Mouse (Mus musculus): ENCODE results near the gene Gca.

Gene Gca

DNA sequence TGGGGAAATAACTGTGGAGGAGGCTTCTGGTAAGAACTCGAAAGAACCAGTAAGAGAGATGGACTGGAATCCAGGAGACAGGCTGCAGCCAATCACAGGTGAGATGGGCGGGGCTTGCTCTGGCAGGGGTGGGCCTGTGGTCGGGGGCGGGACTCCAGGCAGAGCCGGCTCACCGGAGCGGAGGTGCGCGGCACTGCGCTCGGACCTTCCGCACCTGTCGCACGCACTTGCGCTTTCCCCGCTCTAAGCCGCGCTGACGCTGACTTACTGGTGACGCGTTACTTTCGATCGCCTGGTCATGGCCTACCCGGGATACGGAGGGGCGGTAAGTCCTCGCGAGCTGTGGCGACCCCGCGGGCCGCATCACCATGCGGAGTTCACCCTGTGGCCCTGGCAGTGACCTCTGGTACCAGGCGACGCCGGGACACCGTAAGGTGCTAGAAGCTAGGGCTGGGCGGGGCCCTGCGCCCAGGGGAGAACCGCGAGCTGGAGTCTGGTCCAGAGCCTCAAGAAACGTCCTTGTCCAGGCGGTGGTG is at the start of gene Gca:
Gene Gca, plus strand, starts transcription at position 151 of the 536 bp plus-strand sequence.
- DNase-seq (ENCODE audit: low spot score in 2 of 2) = peak; percentile 55 to 58

DNA sequence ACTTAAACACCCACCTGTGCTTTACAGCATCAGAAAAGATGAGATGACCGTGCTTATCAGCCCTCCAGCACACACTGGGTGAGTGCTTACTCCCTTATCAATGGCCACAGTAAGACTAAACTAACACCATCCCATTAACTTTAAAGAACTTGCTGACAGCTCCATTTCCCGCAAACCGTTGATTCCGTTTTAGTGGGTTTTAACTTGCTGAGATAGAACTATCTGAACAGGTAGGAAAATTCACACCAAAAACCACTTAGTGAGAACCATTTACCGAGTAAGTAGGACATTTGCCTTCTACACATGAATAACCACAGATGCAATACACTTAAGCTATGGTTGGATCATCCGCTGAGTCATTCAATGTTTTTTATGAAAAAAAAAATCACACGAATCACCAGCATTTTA is 45.1 kb upstream of the Gca start:
- peak in 1 of 2 experiments; percentile 10 for DNase-seq (ENCODE audit: low spot score in 2 of 2)

DNA sequence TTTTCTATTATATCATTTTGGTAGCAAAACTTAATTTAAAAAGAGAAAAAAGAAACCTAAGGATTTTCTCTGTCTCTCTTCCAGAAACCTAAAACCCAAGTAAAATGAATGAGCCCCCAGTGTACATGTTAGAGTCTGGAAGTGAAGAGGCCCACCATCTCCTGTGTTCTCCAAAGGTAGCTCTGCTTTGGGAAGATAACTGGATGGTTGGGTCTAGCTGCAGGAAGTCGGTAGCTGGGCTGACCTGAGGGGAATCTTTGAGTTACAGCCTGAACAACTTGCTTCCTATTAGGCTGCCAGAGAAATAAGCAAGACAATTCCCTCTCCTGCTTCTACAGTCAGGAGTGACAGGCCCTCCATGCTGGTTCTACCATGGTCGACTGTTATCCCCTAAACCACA is 44.4 kb upstream of the Gca start:
- no peak for DNase-seq (ENCODE audit: low spot score in 2 of 2)

DNA sequence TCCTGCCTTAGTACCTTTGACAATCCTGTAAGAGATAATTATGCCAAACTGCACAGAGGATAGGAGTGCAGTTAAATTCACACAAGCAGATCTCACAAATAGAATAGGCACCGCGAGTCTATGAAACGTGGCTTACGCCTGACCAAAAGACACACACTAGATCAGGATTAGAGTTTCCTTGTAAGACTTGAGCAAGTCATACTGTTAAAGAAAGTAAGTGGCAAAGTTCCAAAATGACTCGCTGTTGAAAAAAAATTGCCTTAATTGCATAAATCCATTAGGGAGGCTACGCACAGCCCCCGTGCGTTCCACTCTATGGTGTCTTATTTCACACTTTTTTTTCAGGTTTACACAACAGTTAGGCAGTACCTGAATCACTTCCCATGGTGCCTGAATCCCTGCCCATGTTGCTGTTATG is 41.1 kb upstream of the Gca start:
- no peak for DNase-seq (ENCODE audit: low spot score in 2 of 2)

DNA sequence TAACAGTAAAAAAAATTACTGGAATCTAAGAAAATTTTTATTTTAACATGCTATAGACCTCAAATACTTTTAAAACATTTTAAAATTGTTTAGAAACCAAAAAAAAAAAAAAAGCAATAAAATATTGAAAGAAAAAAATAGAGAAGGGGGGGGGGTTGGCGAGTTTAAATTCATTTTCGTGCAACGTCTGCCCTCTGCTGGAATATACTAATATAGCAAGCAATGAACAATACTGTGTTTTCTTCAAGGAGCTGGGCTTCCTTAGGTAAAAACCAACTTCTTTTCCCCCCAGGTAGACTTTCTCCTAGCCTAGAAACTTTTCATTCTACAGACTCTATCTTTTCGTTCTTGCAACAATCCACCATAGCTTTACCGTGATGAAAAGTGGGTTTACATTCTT is 36.4 kb upstream of the Gca start:
- DNase-seq (ENCODE audit: low spot score in 2 of 2) = no peak

DNA sequence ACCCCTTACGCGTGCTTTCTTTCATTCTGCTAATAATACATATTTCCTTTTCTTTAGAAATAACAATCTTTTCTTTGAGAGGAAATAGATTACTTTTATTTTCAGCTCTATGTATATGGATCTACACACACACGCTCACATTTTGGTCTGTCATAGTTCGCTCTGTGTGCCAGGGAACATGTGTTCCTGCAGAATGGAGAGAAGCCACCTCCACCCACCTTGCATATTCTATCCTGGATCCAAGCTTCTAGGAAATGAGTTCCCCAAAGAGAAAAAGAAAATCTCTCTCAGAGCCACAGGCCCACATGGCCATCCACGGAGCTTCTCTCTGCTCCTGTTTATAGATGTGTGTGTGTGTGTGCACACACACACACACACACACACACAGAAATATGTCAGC is 35.7 kb upstream of the Gca start:
- DNase-seq (ENCODE audit: low spot score in 2 of 2) = no peak

DNA sequence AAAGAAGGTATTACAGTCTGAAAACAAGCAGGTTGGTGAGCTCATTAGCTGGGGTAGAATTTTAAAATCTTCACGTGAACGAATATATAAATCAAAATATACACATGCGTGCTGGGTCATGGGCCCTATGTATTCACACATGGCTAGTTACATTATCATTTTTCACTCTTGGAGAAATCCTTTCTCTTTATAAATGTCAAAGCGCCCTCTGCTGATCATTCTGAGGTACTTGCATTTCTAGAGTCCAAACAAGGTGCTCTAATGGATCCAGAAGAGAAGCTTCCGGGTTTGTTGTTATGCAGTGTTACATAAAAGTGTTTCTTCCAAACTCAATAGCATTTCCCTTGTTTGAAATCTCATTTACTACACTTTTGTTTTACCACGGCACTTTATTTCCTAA is 33.6 kb upstream of the Gca start:
- DNase-seq (ENCODE audit: low spot score in 2 of 2) = no peak

DNA sequence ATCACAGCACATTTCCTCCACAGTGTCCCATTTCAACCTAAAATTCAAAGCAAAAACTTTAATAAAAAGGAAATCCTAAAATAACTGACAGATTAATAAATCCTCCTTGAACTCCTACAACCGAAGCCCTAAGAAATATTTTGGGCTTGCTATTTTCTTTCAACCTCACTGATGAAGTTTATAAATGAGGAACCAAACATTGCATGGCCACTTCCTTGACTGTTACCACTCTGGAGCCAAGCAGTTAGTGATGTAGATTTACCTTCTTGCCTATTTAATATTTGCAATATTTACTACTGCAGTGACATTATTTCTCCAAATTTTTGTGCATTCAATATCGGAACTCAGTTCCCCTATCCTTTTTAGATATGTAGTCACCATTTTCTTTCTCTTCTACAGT is 24.2 kb upstream of the Gca start:
- DNase-seq (ENCODE audit: low spot score in 2 of 2) = no peak

DNA sequence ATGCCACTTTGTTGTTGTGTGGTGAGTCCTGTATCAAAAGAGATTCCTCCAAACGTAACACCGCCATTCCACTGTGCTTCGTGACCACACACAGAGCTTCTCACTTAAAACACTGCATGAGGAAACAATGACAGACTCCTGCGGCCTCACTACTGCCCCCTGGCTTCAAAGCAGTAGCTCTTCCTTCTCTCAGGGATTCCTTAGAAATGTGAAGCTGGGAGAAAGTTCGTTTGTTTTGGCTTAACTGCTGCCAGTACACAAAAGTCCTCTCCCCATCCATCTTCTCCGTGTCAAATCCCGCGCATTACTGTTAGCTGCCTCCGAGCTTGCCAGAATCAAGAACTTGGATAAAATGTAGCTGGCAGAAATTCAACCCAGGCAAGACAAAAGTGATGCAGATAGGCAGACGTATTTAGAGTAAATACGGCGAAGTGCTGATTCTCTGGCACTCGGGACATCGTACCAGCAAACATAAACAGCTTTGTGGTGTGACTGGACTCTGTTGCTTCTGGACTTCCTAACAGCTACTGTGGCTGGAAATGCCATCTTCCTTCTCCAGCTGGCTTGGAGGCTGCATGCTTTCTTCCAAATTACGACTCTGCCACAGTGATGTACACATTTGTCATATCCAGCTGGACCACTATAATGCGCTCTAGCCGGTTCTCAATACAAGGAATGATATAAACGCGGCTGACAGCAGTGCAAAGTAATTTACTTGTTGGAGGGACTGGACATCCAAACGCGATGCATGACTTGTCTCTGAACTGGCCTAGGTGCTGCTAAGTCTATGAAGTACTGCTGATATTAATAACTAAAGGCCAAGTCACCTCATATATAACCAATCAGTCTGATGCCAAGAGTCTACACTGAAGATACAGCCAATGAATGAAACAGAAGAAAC is 20.4 kb upstream of the Gca start:
- peak; percentile 22 to 44 for DNase-seq (ENCODE audit: low spot score in 2 of 2)

DNA sequence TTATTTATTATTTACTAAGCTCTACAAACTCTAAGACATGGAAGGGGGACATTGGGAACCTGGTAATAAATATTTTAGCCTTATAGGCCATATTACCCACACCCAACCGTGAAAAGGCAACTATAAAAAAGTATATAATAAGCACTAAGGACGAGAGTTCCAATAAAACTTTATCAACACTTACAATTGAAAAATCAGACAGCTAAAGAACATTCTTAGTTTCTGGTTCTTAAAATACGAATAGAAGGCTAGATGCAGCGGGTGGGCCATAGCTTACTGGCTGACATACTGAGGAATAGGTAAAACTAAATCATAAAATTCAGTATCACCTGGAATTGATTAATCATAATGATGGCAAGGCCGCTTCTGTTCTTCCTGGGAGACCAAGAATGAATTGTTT is 19.2 kb upstream of the Gca start:
- no peak for DNase-seq (ENCODE audit: low spot score in 2 of 2)

DNA sequence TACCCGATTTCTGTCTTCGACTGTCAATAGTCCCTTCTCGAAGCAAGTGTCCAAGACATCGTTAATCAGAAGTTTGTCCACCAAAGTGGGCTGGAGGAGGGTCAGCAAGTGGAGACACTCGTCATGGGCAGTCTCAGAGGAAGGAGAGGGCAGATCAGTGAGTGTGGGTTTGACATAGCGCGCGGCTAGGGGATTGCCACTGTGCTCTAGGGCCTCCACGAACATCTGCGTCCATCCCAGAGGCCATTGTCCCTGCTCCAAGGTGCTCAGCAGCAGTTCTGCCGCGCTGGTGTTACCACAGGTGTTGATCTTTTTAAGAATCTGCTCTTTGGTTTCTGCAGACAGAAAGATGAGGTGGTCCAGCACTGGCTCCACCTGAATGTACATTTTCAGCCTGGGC is 18.6 kb upstream of the Gca start:
- DNase-seq (ENCODE audit: low spot score in 2 of 2) = no peak

DNA sequence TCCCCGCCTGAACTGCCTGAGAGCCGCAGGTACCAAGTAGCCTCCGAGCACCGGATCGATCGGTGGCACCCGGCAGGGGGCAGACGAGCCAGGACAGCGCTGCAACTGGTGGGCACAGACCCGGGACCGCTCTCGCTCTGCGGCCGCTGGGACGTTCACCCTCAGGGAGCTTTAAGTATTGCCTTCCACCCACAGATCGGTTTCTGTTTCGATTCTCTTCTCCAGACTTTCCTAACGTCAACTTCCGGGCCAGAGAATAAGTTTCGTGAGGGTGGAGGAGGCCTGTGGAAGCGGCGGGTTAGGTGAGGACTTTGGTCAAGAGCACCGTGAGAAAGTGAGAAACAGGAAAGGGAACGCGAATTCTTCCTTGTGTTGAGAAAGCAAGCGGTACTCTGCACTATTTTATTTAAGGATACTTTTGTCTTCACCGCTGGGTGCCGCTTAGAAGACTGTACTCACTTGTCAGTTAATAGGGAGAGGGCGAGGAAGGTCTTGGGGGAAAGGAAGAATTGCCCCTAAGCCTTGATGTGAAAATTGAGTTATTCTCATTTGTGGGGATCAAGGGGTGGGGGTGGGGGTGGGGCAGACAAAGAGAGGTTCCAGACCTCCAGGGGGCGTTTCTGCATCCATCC is 18.0 kb upstream of the Gca start, which contains the start of gene Ifih1:
Gene Ifih1, minus strand, starts transcription at position 242 of the 632 bp plus-strand sequence.
- DNase-seq (ENCODE audit: low spot score in 2 of 2) = peak; percentile 57 to 71

DNA sequence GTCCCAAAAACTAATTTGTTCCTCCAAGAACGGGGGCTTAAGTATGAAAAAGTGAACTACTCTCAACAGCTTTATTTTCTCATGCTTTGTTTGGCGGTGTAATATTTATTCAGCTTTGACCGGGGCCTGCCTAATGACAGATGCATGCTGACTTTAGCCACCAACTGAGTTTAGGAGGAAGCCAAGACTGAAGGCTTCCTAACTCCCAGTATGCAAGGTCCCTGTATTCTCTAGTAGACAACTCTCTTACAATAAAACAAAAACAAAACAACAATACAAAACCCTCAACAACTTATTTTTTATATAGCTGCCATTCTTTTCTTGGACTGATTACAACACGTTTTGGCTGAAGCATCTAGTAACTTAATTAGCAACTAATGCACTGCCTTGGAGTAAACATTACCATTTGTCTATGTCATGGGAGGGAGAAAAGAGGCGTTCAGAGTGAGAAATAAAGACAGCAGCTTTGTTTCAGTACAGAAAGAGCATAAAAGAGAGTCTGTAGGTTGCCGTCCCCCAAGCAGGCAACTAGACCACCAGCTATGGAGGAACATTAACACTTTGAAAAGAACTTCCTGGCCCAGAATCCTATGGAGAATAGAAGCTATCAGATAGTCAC is 17.3 kb upstream of the Gca start:
- no peak for DNase-seq (ENCODE audit: low spot score in 2 of 2)

DNA sequence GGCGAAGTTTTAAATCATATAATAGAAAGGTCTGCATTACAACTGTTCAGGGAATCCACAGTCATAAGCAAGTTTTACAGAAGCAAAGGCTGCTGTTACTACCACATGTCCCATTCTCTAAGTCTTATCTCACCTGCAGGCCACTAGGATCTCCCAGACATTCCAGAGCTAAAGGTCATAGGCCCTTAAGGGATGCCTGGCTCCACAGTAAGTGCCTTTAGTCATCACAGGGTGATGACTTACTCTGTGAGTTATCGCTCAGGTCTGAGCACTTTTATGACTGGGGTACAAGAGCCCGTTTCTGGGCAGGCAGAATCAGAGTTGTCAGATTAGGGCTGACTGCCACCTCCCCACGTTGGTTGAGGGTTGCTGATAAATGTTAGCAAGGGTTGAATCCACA is 12.2 kb upstream of the Gca start:
- DNase-seq (ENCODE audit: low spot score in 2 of 2) = no peak

DNA sequence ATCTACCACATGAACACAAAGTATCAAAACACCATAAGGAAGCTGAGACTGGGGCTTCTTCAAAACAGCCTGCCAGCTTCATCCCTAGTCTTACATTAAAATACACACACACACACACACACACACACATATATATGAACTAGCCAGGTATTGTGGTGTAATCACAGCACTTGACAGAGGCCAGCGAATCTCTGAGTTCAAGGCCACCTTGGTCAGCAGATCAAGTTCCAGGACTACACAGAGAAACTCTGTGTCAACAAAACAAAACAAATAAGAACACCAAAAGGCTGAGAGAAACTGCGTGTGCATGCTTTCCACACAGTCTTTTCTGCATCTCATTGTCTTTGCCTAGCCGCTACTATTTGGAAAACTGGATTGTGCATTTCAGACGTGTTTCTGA is 11.6 kb upstream of the Gca start:
- DNase-seq (ENCODE audit: low spot score in 2 of 2) = no peak

DNA sequence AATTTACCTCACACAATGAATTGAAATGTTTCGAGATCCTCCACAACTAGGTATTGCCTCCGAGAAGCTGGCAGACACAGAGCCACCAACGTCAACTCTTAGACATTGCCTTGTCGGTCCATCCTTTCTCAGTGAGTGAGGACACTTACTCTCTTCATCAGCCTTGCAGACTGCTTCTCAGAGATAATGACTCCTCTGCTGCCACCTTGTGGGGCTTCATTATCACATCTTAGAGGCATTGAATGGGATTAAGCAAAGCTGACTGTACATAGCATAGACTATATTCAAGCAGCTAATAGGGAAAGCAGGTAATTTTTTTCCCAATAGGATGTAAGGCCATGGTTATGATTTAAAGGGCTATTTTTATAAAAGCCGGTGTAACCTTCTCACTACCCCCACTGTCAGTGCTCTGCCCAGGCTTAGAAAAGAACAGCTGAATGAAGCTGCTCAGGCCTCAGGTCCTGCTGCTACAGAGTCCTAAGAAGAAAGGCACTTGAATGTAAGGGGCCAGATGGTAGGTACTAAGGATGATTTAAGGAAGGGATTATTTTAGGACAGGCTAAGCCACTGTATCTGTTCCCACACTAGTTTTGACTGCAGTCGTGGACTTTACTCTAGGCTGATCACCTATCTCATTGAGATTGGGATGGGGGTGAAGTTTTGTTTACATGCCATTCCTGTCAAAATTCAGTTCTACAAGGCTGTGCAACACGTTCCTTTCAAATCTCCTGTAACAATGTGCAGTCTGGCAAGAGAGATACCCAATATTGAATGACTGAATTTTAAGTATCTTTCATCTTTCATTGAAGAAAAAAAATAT is 9.4 kb upstream of the Gca start:
- peak in 1 of 2 experiments; percentile 40 for DNase-seq (ENCODE audit: low spot score in 2 of 2)

DNA sequence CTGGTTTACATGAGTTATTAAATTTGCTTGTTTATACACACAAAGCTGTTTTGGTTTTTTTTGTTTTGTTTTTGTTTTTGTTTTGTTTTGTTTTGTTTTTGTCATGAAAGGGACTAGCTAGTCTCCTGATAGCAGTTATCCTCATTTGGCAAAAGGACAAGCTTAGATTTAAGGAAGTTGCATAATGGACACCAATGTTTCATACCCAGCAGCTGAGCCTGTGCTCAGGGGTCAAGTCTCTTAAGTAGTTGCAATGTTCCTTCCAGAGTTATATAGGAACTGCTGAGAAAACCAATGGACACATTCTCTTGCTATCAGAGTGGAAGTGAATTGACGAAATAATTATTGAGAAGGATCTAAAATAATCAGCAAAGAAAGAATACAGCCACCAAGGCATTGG is 8.0 kb upstream of the Gca start:
- no peak for DNase-seq (ENCODE audit: low spot score in 2 of 2)

DNA sequence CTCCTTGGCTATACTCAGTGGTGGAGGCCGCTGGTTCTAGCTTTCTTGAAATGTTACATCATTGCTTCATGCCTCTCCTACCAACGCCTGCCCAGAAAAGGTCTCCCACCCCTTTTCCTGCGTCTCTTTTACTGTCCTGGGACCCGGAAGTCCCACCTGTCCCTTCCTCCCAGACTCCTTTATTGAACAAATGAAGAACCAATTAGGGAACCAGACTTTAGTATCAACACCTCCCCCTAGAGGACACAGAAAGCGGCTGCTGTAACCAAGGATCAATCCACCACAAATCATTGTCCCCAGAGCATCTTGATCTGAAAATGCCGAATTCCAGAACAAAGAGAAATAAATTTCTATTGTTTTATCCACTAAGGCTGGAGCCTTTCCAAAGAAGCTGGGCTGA is 3.5 kb upstream of the Gca start:
- no peak for DNase-seq (ENCODE audit: low spot score in 2 of 2)

DNA sequence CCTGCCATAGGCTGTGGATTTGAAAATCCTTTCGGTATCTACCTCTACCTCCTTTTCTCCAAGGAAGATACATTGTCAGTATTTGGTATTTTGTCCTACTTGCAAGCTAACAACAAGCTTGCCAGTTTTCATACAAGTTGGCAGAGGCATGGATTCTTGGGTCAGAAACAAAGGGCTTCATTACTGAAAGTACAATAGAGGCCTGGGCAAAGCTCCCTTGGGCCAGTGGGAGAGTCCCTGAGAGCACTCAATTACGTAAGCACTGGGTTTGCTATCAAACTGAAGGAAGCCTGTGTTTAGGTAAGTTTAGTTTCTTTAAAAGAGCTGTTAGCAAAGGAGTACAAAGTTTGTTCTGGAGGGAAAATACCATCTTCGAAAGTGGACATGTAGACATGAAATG is 1.5 kb upstream of the Gca start:
- DNase-seq (ENCODE audit: low spot score in 2 of 2) = no peak

DNA sequence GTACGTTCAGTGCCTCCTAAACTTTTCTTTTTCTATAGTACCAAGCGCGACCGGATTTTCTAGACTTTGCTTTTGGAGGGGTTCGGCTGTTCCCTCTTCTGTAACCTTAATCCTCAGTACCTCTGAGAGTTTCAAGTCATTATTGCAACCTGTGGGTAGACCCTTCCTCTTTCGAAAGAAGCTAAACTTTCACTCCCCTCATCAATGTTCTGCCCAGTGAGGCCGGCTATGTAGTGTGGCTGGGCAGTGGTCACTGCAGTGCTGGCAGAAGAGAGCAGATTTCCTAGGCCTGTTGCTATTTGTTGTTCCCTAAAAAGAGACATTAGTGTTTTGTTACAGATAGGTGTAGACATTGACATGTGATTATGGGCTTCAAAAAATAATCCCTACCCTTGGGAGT is 754 bp downstream of the Gca start:
- DNase-seq (ENCODE audit: low spot score in 2 of 2) = no peak

DNA sequence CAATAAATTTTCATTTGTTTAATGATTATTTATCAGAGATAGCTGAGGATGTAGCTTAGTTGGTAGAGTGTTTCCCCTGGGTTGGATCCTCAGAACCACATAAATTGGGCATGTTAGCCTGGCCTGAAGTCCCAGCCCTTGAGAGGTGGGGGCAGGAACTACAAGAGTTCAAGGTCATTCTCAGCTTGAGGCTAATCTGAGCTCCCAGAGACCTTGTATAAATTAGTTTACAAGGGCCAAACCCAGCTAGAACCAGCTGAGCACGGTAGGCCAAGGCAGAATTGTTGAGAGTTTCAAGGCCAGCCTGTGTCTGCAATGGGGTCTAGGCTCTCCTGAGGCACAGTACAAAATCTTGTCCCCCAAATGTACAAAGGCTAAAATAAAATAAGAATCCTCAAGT is 1.5 kb downstream of the Gca start:
- DNase-seq (ENCODE audit: low spot score in 2 of 2) = no peak

DNA sequence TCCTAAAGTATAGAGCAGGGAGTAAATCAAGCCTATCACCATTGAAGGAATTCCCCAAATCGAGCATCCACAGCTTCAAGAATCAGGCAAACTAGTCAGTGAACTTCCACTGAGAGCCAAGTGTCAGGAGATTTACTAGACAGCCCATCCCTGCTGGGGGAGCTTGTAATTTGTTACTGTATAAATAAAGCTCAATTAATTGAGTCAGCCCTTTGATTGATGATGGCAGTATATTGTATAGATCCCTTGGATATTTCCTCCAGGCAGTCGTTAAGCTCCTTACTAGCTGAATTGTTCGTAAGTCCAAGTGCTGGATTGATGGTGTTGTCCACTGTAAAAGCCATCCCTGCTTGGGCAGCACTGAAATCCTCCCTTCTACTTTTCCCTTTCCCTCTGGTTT is 5.8 kb downstream of the Gca start:
- DNase-seq (ENCODE audit: low spot score in 2 of 2) = no peak

All from spleen, postnatal 14 days (tissue).